Mouse (Mus musculus) brain, embryonic 14.5 days (tissue): ENCODE measurements at regions not wholly inside any gene's neighbourhood (a gene's known extent, or its start where the extent isn't known, plus 50 kb on each side); places are given as distances from the start of the nearest gene placed in this dataset.

Experiments used
- CTCF ChIP-seq: fragments of 200-500 bp; IDR thresholded peaks from 2 replicates; pipeline ENCODE4 v1.5.1; 2012; ENCODE audit warnings: inconsistent platforms, mild to moderate bottlenecking, moderate library complexity, borderline replicate concordance; ENCODE audit not compliant: insufficient read depth, insufficient read length; ENCODE audit errors: extremely low read depth
- POLR2A ChIP-seq: fragments of 200-500 bp; IDR thresholded peaks from 2 replicates; pipeline ENCODE4 v1.6.1; 2012; ENCODE audit warnings: mild to moderate bottlenecking, inconsistent platforms, borderline replicate concordance; ENCODE audit not compliant: poor library complexity, insufficient read depth, insufficient read length, severe bottlenecking; ENCODE audit errors: extremely low read depth

GRCm38 (mm10) chr15:62234182-62234760 lies 1311.5 kb upstream of the A1bg start:
- TF ChIP-seq POLR2A (no peak), CTCF (no peak)
